ENCODE assay signal across 8 mouse cellular contexts in the genomic region with DNA sequence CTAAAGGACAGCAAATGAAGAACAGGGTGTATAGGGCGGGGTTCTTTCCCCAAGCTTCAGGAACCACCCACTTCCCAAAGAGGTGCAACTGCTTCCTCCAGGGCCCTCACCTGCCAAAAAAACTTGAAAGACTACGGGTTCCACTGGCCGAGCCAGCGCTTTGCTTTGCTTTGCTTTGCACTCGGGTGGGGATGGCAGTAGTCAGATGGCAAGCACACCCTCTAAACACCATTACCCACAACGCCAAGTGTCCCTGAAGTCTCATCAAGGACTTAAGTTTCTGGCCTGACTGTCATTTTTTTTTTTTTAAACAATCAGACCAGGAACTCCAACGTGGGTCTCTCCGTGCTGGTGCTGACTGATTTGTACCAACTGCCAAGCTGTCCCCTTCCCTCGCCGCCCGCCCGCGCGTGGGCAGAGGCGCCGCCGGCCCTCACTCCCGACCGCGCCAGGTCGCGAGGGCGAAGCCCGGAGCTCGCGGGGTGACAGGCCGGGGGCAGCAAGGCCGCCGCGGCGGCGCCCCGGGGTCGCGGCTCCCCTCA. TPM values are rescaled to one million over a fixed set of nuclear protein-coding genes. Genes with fewer than 3 reads are reported as not detected.
DNase-seq lines count a peak whose midpoint lies in the region; ATAC-seq and TF ChIP-seq lines count a peak whose summit lies in the region.

No protein-coding gene starts in this region.

- no peak for DNase-seq in frontal cortex, postnatal 25 days (ENCODE audit: low spot score in 2 of 2)
- DNase-seq in adrenal gland, adult 8-10 months, result peak; percentile 22
- peak; percentile 59 to 64 for DNase-seq in heart, postnatal 10 days
- DNase-seq in left cerebral cortex, adult 2 months (ENCODE audit: extremely low spot score in 1 of 2, low spot score in 2 of 2), result peak; percentile 31 to 46
- DNase-seq in spleen, postnatal 36 days (ENCODE audit: low spot score in 2 of 2), result peak; percentile 35 to 38

- H3K9me3 ChIP-seq in erythroblast, embryonic 14.5 days (ENCODE audit: control insufficient read depth, low read length), result no peaks in the 10 kb centered on the region

- H3K4me1 ChIP-seq in erythroblast, embryonic 14.5 days (ENCODE audit: control insufficient read depth), result peaks cover 23% of the 10 kb centered on the region

- ATAC-seq in frontal cortex, adult (ENCODE audit: low TSS enrichment), result peak; percentile 53
- peak; percentile 22; the same call in 1 of the 2 replicates for ATAC-seq in megakaryocyte, adult 5-6 weeks (ENCODE audit: poor library complexity, severe bottlenecking)

- no peak for TF ChIP-seq CTCF in left cerebral cortex, adult 2 months (IDR thresholded peaks at IDR 0.05)

- intact Hi-C loops in heart, postnatal 10 days (cut with DNase I), result no loop called here
- intact Hi-C loops in left cerebral cortex, adult 2 months (cut with DNase I), result loop anchor here (2.0 to 5.0 kb wide), 2 partner anchors 17 to 98 kb away; partner anchors contain the start of gene Brms1l

- peak overlapping the region; percentile 95 for H3K27ac ChIP-seq in left cerebral cortex, adult 2 months

- peak overlapping the region; percentile 96 for H3K4me3 ChIP-seq in erythroblast, embryonic 14.5 days (replicated peaks)
- H3K4me3 ChIP-seq in left cerebral cortex, adult 2 months, result peak overlapping the region; percentile 85

- H3K36me3 ChIP-seq in erythroblast, embryonic 14.5 days (ENCODE audit: control insufficient read depth), result no peaks in the 10 kb centered on the region

- no peaks in the 10 kb centered on the region for H3K27me3 ChIP-seq in erythroblast, embryonic 14.5 days (ENCODE audit: control insufficient read depth)

RNA-seq across cellular contexts. Expression of gene Ralgapa1, which starts 0.8 kb away (rescaled TPM):
- 10 to 100 TPM; 74.0 to 86.7 (median 80.2) TPM for total RNA-seq in adrenal gland, adult 8-10 months (2022)
- 0.83 and 1.7 TPM in 2 replicates for polyA plus RNA-seq in erythroblast, embryonic 14.5 days (2012)
- total RNA-seq in heart, postnatal 10 days (2021), result 10 to 100 TPM; 56.1 to 64.5 TPM
- 100 to 1,000 TPM; 132 to 133 TPM for total RNA-seq in left cerebral cortex, adult 2 months (2021)
- 33.7 and 39.3 TPM in 2 replicates for total RNA-seq in megakaryocyte, adult 5-6 weeks (2015)
- 25.6 and 36.6 TPM in 2 replicates for total RNA-seq in megakaryocyte, adult 5-6 weeks (2017)

RNA-seq across cellular contexts. Expression of gene Brms1l, which starts 15.9 kb away (rescaled TPM):
- 10 to 100 TPM; 46.7 to 68.7 (median 56.0) TPM for total RNA-seq in adrenal gland, adult 8-10 months (2022)
- 6.1 and 8.1 TPM in 2 replicates for polyA plus RNA-seq in erythroblast, embryonic 14.5 days (2012)
- 10 to 100 TPM; 27.4 to 28.4 TPM for total RNA-seq in heart, postnatal 10 days (2021)
- total RNA-seq in left cerebral cortex, adult 2 months (2021), result 10 to 100 TPM; 70.3 to 73.8 TPM
- 12.6 and 12.8 TPM in 2 replicates for total RNA-seq in megakaryocyte, adult 5-6 weeks (2015)
- 13.8 and 14.0 TPM in 2 replicates for total RNA-seq in megakaryocyte, adult 5-6 weeks (2017)

Comparison
In these comparisons a context has a peak if more than half of its experiments do, and no peak if none do; other contexts are left out.
1. DNase-seq: peak in adrenal gland, adult 8-10 months (single experiment), heart, postnatal 10 days (2 of 2), left cerebral cortex, adult 2 months (2 of 2) and spleen, postnatal 36 days (2 of 2); none in frontal cortex, postnatal 25 days (0 of 2).